Mouse (Mus musculus) embryonic fibroblast, embryonic 13.5 days (primary cell): ENCODE results near the gene Nadk2.

ENCODE experiments used
- CTCF ChIP-seq: IDR thresholded peaks from 2 replicates; pipeline ENCODE4 v1.5.1; 2011; ENCODE audit warnings: mild to moderate bottlenecking, control low read depth, low read length, moderate library complexity, borderline replicate concordance; ENCODE audit not compliant: insufficient read depth
- POLR2A ChIP-seq: IDR thresholded peaks from 2 replicates; pipeline ENCODE4 v1.6.1; 2011; ENCODE audit warnings: low read depth, mild to moderate bottlenecking, control low read depth, low read length, moderate library complexity

DNA sequence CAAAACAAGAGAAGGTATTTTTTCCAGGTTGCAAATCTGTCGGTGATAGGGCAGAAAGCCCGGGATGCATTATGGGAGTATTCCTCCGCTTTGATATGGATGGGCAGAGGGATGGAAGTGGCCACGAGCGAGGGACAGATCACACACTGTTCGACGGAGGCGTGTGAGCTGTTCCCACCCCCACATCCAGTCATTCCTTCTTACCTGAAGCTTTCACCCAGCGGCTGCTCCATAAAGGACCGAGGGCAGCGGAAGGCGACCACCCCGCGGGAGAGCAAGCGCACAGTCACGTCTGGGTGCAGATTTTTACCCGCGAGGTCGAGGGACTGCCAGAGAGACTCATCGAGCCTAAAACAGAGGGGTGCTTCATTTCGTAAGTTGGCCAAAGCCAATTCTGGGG is 53.8 kb downstream of the Nadk2 start:
- TF ChIP-seq CTCF (no peak), POLR2A (no peak)
